ENCODE assay signal across 8 mouse cellular contexts in the genomic region with DNA sequence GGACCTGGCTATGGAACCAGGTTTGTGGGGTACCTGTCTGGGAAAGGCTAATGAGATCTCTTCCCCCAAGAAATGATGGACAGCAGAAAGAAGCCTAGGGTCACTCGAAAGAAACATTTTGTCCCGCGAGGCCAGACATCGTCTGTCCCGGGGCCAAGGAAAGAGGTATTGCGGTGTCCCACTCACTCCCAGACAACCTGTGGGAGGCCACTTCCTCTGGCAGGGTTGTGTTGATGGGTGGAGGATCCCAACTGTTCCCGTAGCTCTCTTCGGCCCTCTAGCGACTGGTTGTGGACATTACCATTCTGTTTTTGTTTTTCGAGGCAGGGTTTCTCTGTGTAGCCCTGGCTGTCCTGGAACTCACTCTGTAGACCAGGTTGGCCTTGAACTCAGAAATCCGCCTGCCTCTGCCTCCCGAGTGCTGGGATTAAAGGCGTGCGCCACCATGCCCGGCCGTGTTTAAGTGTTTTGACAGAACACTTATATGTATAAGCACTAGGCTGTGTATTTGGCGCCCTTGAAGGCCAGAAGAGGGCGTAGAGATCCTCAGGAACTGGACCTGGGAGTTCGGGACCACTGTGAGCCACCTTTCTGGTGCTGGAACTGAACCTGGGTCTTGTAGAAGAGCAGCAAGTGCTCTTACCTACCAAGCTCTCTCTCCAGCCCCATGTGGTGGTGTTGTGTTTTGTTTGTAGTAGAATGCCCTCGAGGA. TPM values are rescaled to one million over a fixed set of nuclear protein-coding genes. Genes with fewer than 3 reads are reported as not detected.
DNase-seq lines count a peak whose midpoint lies in the region; ATAC-seq and TF ChIP-seq lines count a peak whose summit lies in the region.

No protein-coding gene starts in this region.

- WGBS in hindbrain, embryonic 14.5 days = 19% methylated on average over 19 of the region's 20 CpGs

- H3K27ac ChIP-seq in hindbrain, embryonic 14.5 days = no peak overlapping the region
- no peak overlapping the region for H3K27ac ChIP-seq in left cerebral cortex, adult 2 months

- peak overlapping the region; percentile 35; the same call in 1 of the 2 replicates for H3K9ac ChIP-seq in hindbrain, embryonic 14.5 days

- peak; percentile 78 for TF ChIP-seq CTCF in left cerebral cortex, adult 2 months (IDR thresholded peaks at IDR 0.05)

- peak overlapping the region; percentile 36 for H3K4me3 ChIP-seq in hindbrain, embryonic 14.5 days (replicated peaks; ENCODE audit: low read length)
- H3K4me3 ChIP-seq in left cerebral cortex, adult 2 months = peak overlapping the region; percentile 48

- DNase-seq in layer of hippocampus, adult 11-12 months (ENCODE audit: low spot score) = peak; percentile 59
- no peak for DNase-seq in layer of hippocampus, adult 9-10 months (ENCODE audit: low spot score)
- DNase-seq in cerebellum, adult 9-11 months = peak; percentile 69
- peak; percentile 45 to 58 for DNase-seq in frontal cortex, postnatal 25 days (ENCODE audit: low spot score in 2 of 2)
- peak; percentile 80 for DNase-seq in hindbrain, embryonic 14.5 days (ENCODE audit: low spot score)
- DNase-seq in left cerebral cortex, adult 2 months (ENCODE audit: extremely low spot score in 1 of 2, low spot score in 2 of 2) = peak; percentile 65 to 72
- DNase-seq in skeletal muscle tissue, adult 2 months (ENCODE audit: low read depth, low spot score) = peak; percentile 54

- intact Hi-C loops in left cerebral cortex, adult 2 months (cut with DNase I) = loop anchor here (1.0 kb wide), 1 partner anchor 33 kb away; no protein-coding TSS in a partner anchor

- peak overlapping the region; percentile 70 for H3K4me2 ChIP-seq in hindbrain, embryonic 14.5 days (replicated peaks)

- 0 out of 2 replicates have a peak, but pooled peaks have one; percentile 32 for ATAC-seq in hindbrain, embryonic 14.5 days (ENCODE audit: low FRiP score)
- ATAC-seq in megakaryocyte-erythroid progenitor cell, adult 5-6 weeks (replicated peaks; ENCODE audit: low FRiP score, low TSS enrichment, poor library complexity, severe bottlenecking) = peak; percentile 36

- peaks cover 49% of the 10 kb centered on the region for H3K27me3 ChIP-seq in hindbrain, embryonic 14.5 days (ENCODE audit: control insufficient read depth, insufficient read depth, low read length)

- H3K4me1 ChIP-seq in hindbrain, embryonic 14.5 days (replicated peaks; ENCODE audit: control insufficient read depth, insufficient read depth, low read length) = peaks cover 30% of the 10 kb centered on the region

- H3K36me3 ChIP-seq in hindbrain, embryonic 14.5 days (replicated peaks; ENCODE audit: control insufficient read depth, insufficient read depth) = peaks cover 25% of the 10 kb centered on the region

- H3K9me3 ChIP-seq in hindbrain, embryonic 14.5 days (ENCODE audit: control insufficient read depth, low read length) = no peaks in the 10 kb centered on the region

RNA-seq across cellular contexts. Expression of gene Sphk1, which starts 3.6 kb away (rescaled TPM):
- 4.0 and 4.1 TPM in 2 replicates for polyA plus RNA-seq in hindbrain, embryonic 14.5 days (2014; fragmentation: Nextera tagmentation; extraction: Ambion mirVana)
- 1 to 10 TPM; 6.1 to 6.8 TPM for total RNA-seq in left cerebral cortex, adult 2 months (2021)
- 188 and 259 TPM in 2 replicates for total RNA-seq in megakaryocyte-erythroid progenitor cell, adult 5-6 weeks (2014; fragmentation: Nextera tagmentation)
- total RNA-seq in megakaryocyte-erythroid progenitor cell, adult 5-6 weeks (2017) = 119 and 168 TPM in 2 replicates

RNA-seq across cellular contexts. Expression of gene Prpsap1, which starts 40.3 kb away (rescaled TPM):
- 162 and 173 TPM in 2 replicates for polyA plus RNA-seq in hindbrain, embryonic 14.5 days (2014; fragmentation: Nextera tagmentation; extraction: Ambion mirVana)
- total RNA-seq in left cerebral cortex, adult 2 months (2021) = 10 to 100 TPM; 78.3 to 85.6 TPM
- 89.6 and 95.3 TPM in 2 replicates for total RNA-seq in megakaryocyte-erythroid progenitor cell, adult 5-6 weeks (2014; fragmentation: Nextera tagmentation)
- total RNA-seq in megakaryocyte-erythroid progenitor cell, adult 5-6 weeks (2017) = 36.8 and 60.7 TPM in 2 replicates

RNA-seq across cellular contexts. Expression of gene Ube2o, which starts 46.9 kb away (rescaled TPM):
- polyA plus RNA-seq in hindbrain, embryonic 14.5 days (2014; fragmentation: Nextera tagmentation; extraction: Ambion mirVana) = 27.5 and 28.5 TPM in 2 replicates
- total RNA-seq in left cerebral cortex, adult 2 months (2021) = 100 to 1,000 TPM; 123 to 125 TPM
- total RNA-seq in megakaryocyte-erythroid progenitor cell, adult 5-6 weeks (2014; fragmentation: Nextera tagmentation) = 9.2 and 28.8 TPM in 2 replicates
- total RNA-seq in megakaryocyte-erythroid progenitor cell, adult 5-6 weeks (2017) = 4.6 and 22.6 TPM in 2 replicates

RNA-seq across cellular contexts. Expression of gene Aanat, which starts 51.9 kb away (rescaled TPM):
- 0.15 TPM in 1 of 2 replicates, not detected in the other for polyA plus RNA-seq in hindbrain, embryonic 14.5 days (2014; fragmentation: Nextera tagmentation; extraction: Ambion mirVana)
- 1 to 10 TPM; 1.3 to 2.2 TPM for total RNA-seq in left cerebral cortex, adult 2 months (2021)
- total RNA-seq in megakaryocyte-erythroid progenitor cell, adult 5-6 weeks (2014; fragmentation: Nextera tagmentation) = not detected in 2 replicates
- total RNA-seq in megakaryocyte-erythroid progenitor cell, adult 5-6 weeks (2017) = not detected in 2 replicates

Comparison
In these comparisons a context has a peak if more than half of its experiments do, and no peak if none do; other contexts are left out.
1. RNA of gene Sphk1, which starts 3.6 kb away (total RNA-seq): 119 to 259 TPM in megakaryocyte-erythroid progenitor cell, adult 5-6 weeks; 6.1 to 6.8 TPM in left cerebral cortex, adult 2 months; every median in the first group is over 10 times any median in the second.
2. RNA of gene Ube2o, which starts 46.9 kb away (total RNA-seq): 123 to 125 TPM in left cerebral cortex, adult 2 months; 4.6 to 28.8 TPM in megakaryocyte-erythroid progenitor cell, adult 5-6 weeks; every median in the first group is over 4 times any median in the second.